Mouse (Mus musculus) kidney, embryonic 15.5 days (tissue): ENCODE measurements around the gene Lpo. TPM values are rescaled to one million over a fixed set of nuclear protein-coding genes. Genes with fewer than 3 reads are reported as not detected.
"Not testable (repeated sequence)": the region's sequence is repeated elsewhere in the genome, so short reads cannot be mapped to it uniquely, and the experiment has no call there.

Experiments
- ATAC-seq: fragments of 200-750 bp; cut with Nextera tagmentation; replicated peaks from 2 replicates; pipeline ENCODE4 v1.8.0; 2017; ENCODE audit warnings: moderate TSS enrichment; ENCODE audit not compliant: low FRiP score
- H3K27ac ChIP-seq: fragments of 300-500 bp; sonication (generic); 2 replicates; pipeline ENCODE4 v1.5.1; 2015; ENCODE audit warnings: mild to moderate bottlenecking, inconsistent platforms
- H3K27me3 ChIP-seq: fragments of 300-500 bp; sonication (generic); 2 replicates; pipeline ENCODE4 v1.6.1; 2015; ENCODE audit warnings: inconsistent platforms
- H3K36me3 ChIP-seq: fragments of 300-500 bp; sonication (generic); 2 replicates; pipeline ENCODE4 v1.6.1; 2015; ENCODE audit warnings: inconsistent platforms
- H3K4me1 ChIP-seq: fragments of 300-500 bp; sonication (generic); 2 replicates; pipeline ENCODE4 v1.6.1; 2015; ENCODE audit warnings: inconsistent platforms
- H3K4me2 ChIP-seq: fragments of 300-500 bp; sonication (generic); 2 replicates; pipeline ENCODE4 v1.6.1; 2015; ENCODE audit warnings: moderate library complexity, mild to moderate bottlenecking, inconsistent platforms
- H3K4me3 ChIP-seq: fragments of 300-500 bp; sonication (generic); replicated peaks from 2 replicates; pipeline ENCODE4 v1.5.1; 2015; ENCODE audit warnings: mild to moderate bottlenecking, inconsistent platforms
- H3K9ac ChIP-seq: fragments of 300-500 bp; sonication (generic); 2 replicates; pipeline ENCODE4 v1.6.1; 2015; ENCODE audit warnings: mild to moderate bottlenecking, inconsistent platforms
- H3K9me3 ChIP-seq: fragments of 300-500 bp; sonication (generic); replicated peaks from 2 replicates; pipeline ENCODE4 v1.6.1; 2016; ENCODE audit warnings: inconsistent platforms
- WGBS: fragments of 180-500 bp; shearing (Covaris S2); methylation state at CpG from one replicate; pipeline ENCODE4 v1.1.7; 2015; ENCODE audit warnings: mixed read lengths; 5-methylcytosine and 5-hydroxymethylcytosine counted together
- polyA plus RNA-seq: library from polyadenylated mRNA; unstranded; fragments of >200 nt; fragmentation: Nextera tagmentation; extraction: Ambion mirVana; gene quantifications from 2 replicates; pipeline ENCODE4 v1.2.1, GENCODE M21; 2015

The Lpo gene
- polyA plus RNA-seq: 0.44 TPM in 1 of 2 replicates, not detected in the other

GRCm38 (mm10) chr11:87828239-87828900, at the start of gene Lpo:
Lpo (minus strand) TSS chr11:87828289.
- no peak within 1 kb of the TSS for H3K4me3 ChIP-seq
- no peaks in the 10 kb centered on the region for H3K9me3 ChIP-seq
- H3K36me3 ChIP-seq: no peaks in the 10 kb centered on the region
- H3K4me2 ChIP-seq: no peak within 1 kb of the TSS
- no peak within 1 kb of the TSS for H3K9ac ChIP-seq
- H3K27me3 ChIP-seq: no peaks in the 10 kb centered on the region
- no peaks in the 10 kb centered on the region for H3K4me1 ChIP-seq
- H3K27ac ChIP-seq: no peak within 1 kb of the TSS
- 50% methylated on average over 10 of the region's 10 CpGs for WGBS
- no peak for ATAC-seq

DNA sequence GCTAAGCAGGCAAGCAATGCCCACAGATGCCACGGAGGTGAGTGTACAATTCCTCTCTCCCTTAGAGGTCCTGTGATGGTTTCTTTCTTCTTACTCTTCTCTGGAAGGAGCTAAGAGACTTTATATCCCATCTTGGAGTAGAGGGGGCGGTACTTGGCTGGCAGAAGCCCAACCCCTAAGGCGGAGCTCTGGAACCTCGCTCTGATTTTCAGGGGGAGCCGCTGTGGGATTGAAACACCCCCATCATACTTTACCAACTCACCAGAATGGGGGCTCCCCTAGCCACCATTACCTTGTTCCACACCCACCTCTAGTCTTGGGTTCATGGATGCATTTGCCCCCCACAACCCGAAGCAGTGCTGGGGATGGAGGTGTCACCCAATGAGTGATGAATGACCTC, 47.3 kb upstream of the Lpo start, which contains the start of gene Epx:
TSS of gene Epx (minus strand) at position 101 of the 400 bp plus-strand sequence.
- no peak within 1 kb of the TSS for H3K4me3 ChIP-seq
- ATAC-seq: no peak
- H3K27ac ChIP-seq: no peak within 1 kb of the TSS
- 84% methylated on average over 6 of the region's 6 CpGs for WGBS
- no peaks in the 10 kb centered on the region for H3K27me3 ChIP-seq
- peaks cover 12% of the 10 kb centered on the region; the same call in 1 of the 2 replicates for H3K4me1 ChIP-seq
- H3K9me3 ChIP-seq: no peaks in the 10 kb centered on the region
- no peak within 1 kb of the TSS for H3K4me2 ChIP-seq
- H3K36me3 ChIP-seq: no peaks in the 10 kb centered on the region
- H3K9ac ChIP-seq: no peak within 1 kb of the TSS

- H3K36me3 ChIP-seq: no peaks in the 10 kb centered on the region
- no peaks in the 10 kb centered on the region for H3K9me3 ChIP-seq
- no peak overlapping the region for H3K9ac ChIP-seq
- no peaks in the 10 kb centered on the region for H3K27me3 ChIP-seq
- no peak overlapping the region for H3K4me2 ChIP-seq
- H3K27ac ChIP-seq: no peak overlapping the region
- H3K4me3 ChIP-seq: no peak overlapping the region
- no peak for ATAC-seq
- 35% methylated on average over 8 of the region's 8 CpGs for WGBS
- 0 out of 2 replicates have a peak, but pooled peaks cover 8% of the 10 kb centered on the region for H3K4me1 ChIP-seq
Observed at GRCm38 (mm10) chr11:87871766-87872165, 43.7 kb upstream of the Lpo start.

DNA sequence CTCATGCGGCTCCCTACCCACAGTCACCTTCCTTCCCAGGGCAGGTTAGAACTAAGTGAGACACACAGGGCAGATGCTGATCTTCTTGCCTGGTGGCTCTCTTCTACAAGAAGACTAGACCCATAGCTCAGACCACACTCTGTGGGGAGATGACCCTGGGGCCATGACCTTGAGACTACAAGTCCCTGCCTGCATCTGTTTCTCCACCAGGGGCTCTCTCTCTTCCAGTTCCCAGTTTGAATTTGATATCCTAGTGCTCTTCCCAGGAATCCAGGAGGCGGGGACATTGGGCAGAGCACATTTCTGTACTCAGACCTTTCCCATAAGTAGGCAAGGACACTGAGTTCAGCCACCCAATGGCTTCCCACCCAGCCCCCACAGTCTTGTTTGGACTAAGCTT, 42.0 kb upstream of the Lpo start:
- H3K27me3 ChIP-seq: no peaks in the 10 kb centered on the region
- 79% methylated on average over 2 of the region's 2 CpGs for WGBS
- no peak overlapping the region for H3K4me2 ChIP-seq
- no peak for ATAC-seq
- no peak overlapping the region for H3K27ac ChIP-seq
- H3K9ac ChIP-seq: no peak overlapping the region
- 0 out of 2 replicates have a peak, but pooled peaks cover 8% of the 10 kb centered on the region for H3K4me1 ChIP-seq
- H3K9me3 ChIP-seq: no peaks in the 10 kb centered on the region
- H3K36me3 ChIP-seq: no peaks in the 10 kb centered on the region
- H3K4me3 ChIP-seq: no peak overlapping the region

DNA sequence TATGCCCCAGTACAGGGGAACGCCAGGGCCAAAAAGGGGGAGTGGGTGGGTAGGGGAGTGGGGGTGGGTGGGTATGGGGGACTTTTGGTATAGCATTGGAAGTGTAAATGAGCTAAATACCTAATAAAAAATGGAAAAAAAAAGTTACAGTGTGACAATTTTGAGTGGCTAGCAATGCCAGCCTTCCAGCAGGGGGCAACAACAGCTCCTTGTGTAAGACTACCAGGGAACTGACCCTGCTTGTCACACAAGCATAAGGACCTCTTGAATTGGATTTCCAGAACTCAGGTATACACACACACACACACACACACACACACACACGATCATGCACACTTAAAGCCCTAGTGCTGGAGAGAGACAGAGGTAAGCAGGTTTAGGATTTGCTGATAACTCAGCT, 38.8 kb upstream of the Lpo start:
- not testable (repeated sequence) for H3K27me3 ChIP-seq, ATAC-seq, H3K4me1 ChIP-seq, H3K9ac ChIP-seq, H3K4me2 ChIP-seq, H3K4me3 ChIP-seq, H3K9me3 ChIP-seq, H3K27ac ChIP-seq
- WGBS: 96% methylated on average over 1 of the region's 2 CpGs
- H3K36me3 ChIP-seq: peaks cover 20% of the 10 kb centered on the region

DNA sequence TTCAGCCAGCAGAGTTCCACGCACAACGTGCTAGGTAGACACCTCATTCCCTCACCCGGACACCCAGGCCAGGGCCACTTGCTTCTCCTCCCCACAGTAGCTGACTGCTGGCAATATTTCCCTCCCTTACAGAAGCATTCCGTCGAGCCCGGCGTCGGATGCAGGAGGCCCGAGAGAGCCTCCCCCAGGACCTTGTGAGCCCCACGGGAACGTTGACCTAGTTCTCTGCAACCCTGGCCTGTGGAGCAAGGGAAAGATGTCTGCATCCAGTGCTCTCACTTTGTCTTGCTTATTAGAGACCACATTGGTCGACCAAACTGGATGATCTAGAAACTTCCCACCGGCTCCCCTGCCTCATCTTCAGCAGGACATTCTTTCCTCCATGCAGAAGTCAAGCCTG, 34.7 kb upstream of the Lpo start:
- Histone ChIP-seq H3K36me3 (peaks cover 58% of the 10 kb centered on the region), H3K9me3 (no peaks in the 10 kb centered on the region), H3K4me1 (no peaks in the 10 kb centered on the region), H3K27ac (no peak overlapping the region), H3K9ac (no peak overlapping the region), H3K4me2 (no peak overlapping the region), H3K27me3 (no peaks in the 10 kb centered on the region), H3K4me3 (no peak overlapping the region)
- WGBS: 90% methylated on average over 13 of the region's 13 CpGs
- no peak for ATAC-seq

DNA sequence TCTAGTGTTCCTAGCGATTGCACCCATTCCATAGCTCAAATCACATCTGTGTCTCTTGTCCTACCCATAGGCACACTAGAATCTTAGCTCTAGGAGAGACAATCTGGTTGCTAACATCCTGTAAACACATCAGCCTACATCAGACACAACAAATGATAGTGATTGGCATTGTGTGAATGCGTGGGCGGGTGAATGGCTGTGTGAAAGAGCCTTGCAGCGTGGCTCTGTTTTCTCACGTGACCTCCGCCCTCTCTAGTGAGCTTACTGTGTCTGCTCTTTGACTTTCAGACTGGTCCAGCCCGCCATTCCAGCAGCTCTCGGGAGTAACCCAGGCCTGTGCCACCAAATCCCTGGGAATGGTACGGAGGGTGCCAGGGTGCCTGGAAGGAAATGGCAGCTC, 32.3 kb upstream of the Lpo start:
- Histone ChIP-seq H3K4me1 (no peaks in the 10 kb centered on the region), H3K27me3 (no peaks in the 10 kb centered on the region), H3K4me3 (no peak overlapping the region), H3K27ac (no peak overlapping the region), H3K4me2 (no peak overlapping the region), H3K9ac (no peak overlapping the region), H3K36me3 (peaks cover 82% of the 10 kb centered on the region), H3K9me3 (no peaks in the 10 kb centered on the region)
- ATAC-seq: no peak
- 84% methylated on average over 9 of the region's 9 CpGs for WGBS

DNA sequence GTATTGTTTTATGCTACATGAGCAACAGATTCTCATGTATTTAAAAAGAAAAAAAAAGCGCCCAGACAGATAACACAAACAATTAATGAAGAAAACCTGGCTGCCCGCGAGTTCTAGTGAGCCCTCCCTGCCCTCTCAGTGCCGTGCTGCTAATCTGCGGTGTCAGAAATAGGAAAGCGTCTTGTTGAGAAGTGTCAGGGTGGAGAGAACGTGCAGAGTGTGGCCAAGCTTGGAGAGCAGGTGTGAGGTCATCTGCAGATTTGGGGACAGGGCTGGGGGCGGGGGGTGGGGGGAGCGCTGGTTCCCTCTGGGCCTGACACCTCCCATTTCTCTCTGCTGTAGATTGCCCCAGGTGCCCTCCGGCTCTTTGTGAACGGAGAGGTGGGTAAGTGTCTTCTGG, 31.2 kb upstream of the Lpo start:
- Histone ChIP-seq H3K27me3 (no peaks in the 10 kb centered on the region), H3K9ac (no peak overlapping the region), H3K9me3 (no peaks in the 10 kb centered on the region), H3K4me2 (no peak overlapping the region), H3K27ac (no peak overlapping the region), H3K36me3 (peaks cover 86% of the 10 kb centered on the region), H3K4me1 (no peaks in the 10 kb centered on the region), H3K4me3 (no peak overlapping the region)
- 92% methylated on average over 11 of the region's 11 CpGs for WGBS
- no peak for ATAC-seq

GRCm38 (mm10) chr11:87854550-87854949, 26.5 kb upstream of the Lpo start:
- Histone ChIP-seq H3K4me3 (no peak overlapping the region), H3K36me3 (peaks cover 43% of the 10 kb centered on the region), H3K27me3 (no peaks in the 10 kb centered on the region), H3K27ac (no peak overlapping the region), H3K4me2 (no peak overlapping the region), H3K9me3 (no peaks in the 10 kb centered on the region), H3K9ac (no peak overlapping the region), H3K4me1 (peaks cover 9% of the 10 kb centered on the region)
- WGBS: 88% methylated on average over 7 of the region's 7 CpGs
- no peak for ATAC-seq

DNA sequence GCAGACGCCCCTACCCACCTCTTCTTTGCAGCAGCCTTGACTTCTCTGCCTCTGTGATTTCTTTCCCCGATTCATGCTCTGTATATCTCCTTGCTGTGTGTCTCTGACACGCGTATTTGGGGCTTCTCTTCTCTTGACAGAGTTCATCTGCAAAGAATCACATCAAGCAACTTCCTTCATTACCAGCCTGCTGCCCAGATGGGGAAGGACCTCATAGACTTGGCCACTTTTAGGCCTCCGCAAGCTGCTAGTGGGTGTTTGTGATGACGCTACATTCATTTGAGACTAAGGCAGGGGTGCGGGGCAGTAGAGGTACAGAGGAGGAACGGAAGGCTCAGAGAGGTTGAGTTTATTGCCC, 25.5 kb upstream of the Lpo start:
- Histone ChIP-seq H3K4me3 (peak overlapping the region; percentile 68), H3K4me2 (peak overlapping the region; percentile 77), H3K36me3 (peaks cover 36% of the 10 kb centered on the region), H3K27ac (peak overlapping the region; percentile 59), H3K27me3 (no peaks in the 10 kb centered on the region), H3K9ac (peak overlapping the region; percentile 46), H3K4me1 (peaks cover 9% of the 10 kb centered on the region), H3K9me3 (no peaks in the 10 kb centered on the region)
- 28% methylated on average over 8 of the region's 8 CpGs for WGBS
- 0 out of 2 replicates have a peak, but pooled peaks have one; percentile 29 for ATAC-seq

DNA sequence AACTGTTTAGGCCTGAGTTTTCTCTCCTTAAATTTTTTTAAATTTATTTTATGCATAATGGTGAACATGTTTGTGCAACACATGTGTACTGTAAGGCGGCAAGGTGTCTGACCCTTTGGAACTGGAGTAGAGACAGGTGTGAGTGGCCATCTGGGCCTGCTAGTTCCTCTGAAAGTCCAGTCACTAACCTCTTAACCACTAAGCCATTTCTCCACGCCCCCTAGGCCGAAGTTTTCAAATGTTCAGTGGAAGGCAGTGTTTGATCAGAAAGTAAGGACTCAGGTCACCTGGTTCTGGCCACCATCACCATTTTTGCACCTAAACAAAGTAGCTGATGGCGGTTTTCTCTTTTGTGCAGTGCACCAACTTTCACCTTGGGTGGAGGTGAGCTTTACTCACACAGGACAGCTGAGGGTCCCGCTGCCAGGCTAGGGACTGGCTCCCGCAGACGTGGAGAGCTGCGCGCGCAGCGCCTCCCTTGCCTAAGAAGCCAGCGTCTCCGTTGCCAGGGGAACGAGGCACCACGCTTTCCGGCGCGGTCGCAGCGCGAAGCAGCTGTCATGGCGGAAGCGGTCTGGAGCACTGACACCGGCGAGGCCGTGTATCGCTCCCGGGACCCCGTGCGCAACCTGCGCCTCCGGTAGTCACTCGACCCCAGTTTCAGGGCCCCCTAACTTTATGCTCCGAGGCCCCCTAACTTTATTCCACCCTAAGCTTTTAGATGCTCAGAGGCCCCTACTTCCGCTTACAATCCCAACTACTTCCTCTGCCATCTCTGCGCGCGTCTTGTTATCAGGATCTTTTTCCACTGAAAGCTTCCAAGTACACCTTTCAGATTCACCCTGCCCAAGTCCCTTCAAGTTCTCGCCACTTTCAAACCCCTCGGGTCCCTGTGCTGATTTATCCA, 24.9 kb upstream of the Lpo start, which contains the start of gene Mks1:
TSS of gene Mks1 (plus strand) at position 526 of the 907 bp plus-strand sequence.
- 4% methylated on average over 40 of the region's 40 CpGs for WGBS
- Histone ChIP-seq H3K27ac (peak within 1 kb of the TSS; percentile 64), H3K4me2 (peak within 1 kb of the TSS; percentile 77), H3K4me1 (peaks cover 9% of the 10 kb centered on the region), H3K36me3 (peaks cover 29% of the 10 kb centered on the region), H3K9ac (peak within 1 kb of the TSS; percentile 46), H3K9me3 (no peaks in the 10 kb centered on the region), H3K4me3 (peak within 1 kb of the TSS; percentile 68), H3K27me3 (no peaks in the 10 kb centered on the region)
- peak; percentile 96 for ATAC-seq

- no peak overlapping the region for H3K27ac ChIP-seq
- ATAC-seq: no peak
- H3K9me3 ChIP-seq: no peaks in the 10 kb centered on the region
- no peaks in the 10 kb centered on the region for H3K36me3 ChIP-seq
- H3K27me3 ChIP-seq: no peaks in the 10 kb centered on the region
- 70% methylated on average over 6 of the region's 6 CpGs for WGBS
- no peak overlapping the region for H3K9ac ChIP-seq
- no peak overlapping the region for H3K4me2 ChIP-seq
- peaks cover 6% of the 10 kb centered on the region for H3K4me1 ChIP-seq
- H3K4me3 ChIP-seq: no peak overlapping the region
Observed at GRCm38 (mm10) chr11:87847884-87848283, 19.8 kb upstream of the Lpo start.
